9 mouse cellular contexts compared by ENCODE assay signal in the genomic region with DNA sequence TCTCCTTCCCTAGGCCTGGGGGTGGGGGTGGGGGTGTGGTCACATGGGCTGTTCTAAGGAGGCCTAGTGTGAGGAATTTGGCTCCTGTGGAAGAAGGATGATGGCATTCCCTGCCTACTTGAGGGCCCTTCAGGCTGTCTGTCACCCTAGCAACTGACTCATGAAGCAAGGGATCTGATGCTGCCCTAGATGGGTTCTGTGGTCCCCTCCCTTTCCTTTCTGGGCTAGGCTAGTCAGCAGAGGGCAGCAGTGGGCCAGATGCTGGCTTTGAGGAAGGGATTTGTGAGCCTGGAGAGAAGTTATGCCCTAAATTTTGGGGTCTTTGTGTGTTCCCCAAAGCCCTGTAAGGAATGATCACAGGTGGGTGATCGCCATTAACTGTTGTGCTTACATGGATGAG. TPM values are rescaled to one million over a fixed set of nuclear protein-coding genes. Genes with fewer than 3 reads are reported as not detected.
DNase-seq lines count a peak whose midpoint lies in the region; ATAC-seq and TF ChIP-seq lines count a peak whose summit lies in the region.
"Had no signal": no experiment of that assay in that cellular context is flagged by ENCODE, and none has a peak within 500 bp of the region (broad histone marks: within the 10 kb centered on the region; RNA-seq: fewer than 3 reads in every experiment).

No protein-coding gene starts in this region.

- no peak overlapping the region for H3K4me2 ChIP-seq in forebrain, embryonic 15.5 days (replicated peaks)
- H3K4me2 ChIP-seq in intestine, embryonic 16.5 days (ENCODE audit: low read depth, low read length) = no peak overlapping the region

- 50% methylated on average over 1 of the region's 1 CpGs for WGBS in forebrain, embryonic 15.5 days
- WGBS in intestine, embryonic 16.5 days = 50% methylated on average over 1 of the region's 1 CpGs

- H3K9me3 ChIP-seq in E14TG2a.4 (ENCODE audit: low read length) = no peaks in the 10 kb centered on the region
- no peaks in the 10 kb centered on the region for H3K9me3 ChIP-seq in forebrain, embryonic 15.5 days
- no peaks in the 10 kb centered on the region for H3K9me3 ChIP-seq in intestine, embryonic 16.5 days (ENCODE audit: control insufficient read depth, low read length)

- no peaks in the 10 kb centered on the region for H3K36me3 ChIP-seq in E14TG2a.4 (ENCODE audit: insufficient read depth, low read length)
- no peaks in the 10 kb centered on the region for H3K36me3 ChIP-seq in forebrain, embryonic 15.5 days
- no peaks in the 10 kb centered on the region for H3K36me3 ChIP-seq in intestine, embryonic 16.5 days (ENCODE audit: control insufficient read depth, insufficient read depth, low read length)

- peaks cover 5% of the 10 kb centered on the region for H3K27me3 ChIP-seq in E14TG2a.4 (ENCODE audit: insufficient read depth, low read length)
- H3K27me3 ChIP-seq in forebrain, embryonic 15.5 days = no peaks in the 10 kb centered on the region
- H3K27me3 ChIP-seq in intestine, embryonic 16.5 days (replicated peaks; ENCODE audit: control insufficient read depth, insufficient read depth, low read length) = peaks cover 2% of the 10 kb centered on the region; the same call in 1 of the 2 replicates

- H3K4me3 ChIP-seq in E14TG2a.4 (replicated peaks; ENCODE audit: low read length) = no peak overlapping the region
- H3K4me3 ChIP-seq in forebrain, embryonic 15.5 days = no peak overlapping the region
- no peak overlapping the region for H3K4me3 ChIP-seq in intestine, embryonic 16.5 days (ENCODE audit: low read length)

- peak; percentile 37 for TF ChIP-seq CTCF in E14TG2a.4 (conservative IDR thresholded peaks at IDR 0.05; ENCODE audit: low read length)

- no peak overlapping the region for H3K27ac ChIP-seq in forebrain, embryonic 15.5 days (replicated peaks)
- H3K27ac ChIP-seq in intestine, embryonic 16.5 days (ENCODE audit: low read length) = no peak overlapping the region

- peaks cover 10% of the 10 kb centered on the region for H3K4me1 ChIP-seq in E14TG2a.4 (replicated peaks; ENCODE audit: low read depth, low read length)
- H3K4me1 ChIP-seq in forebrain, embryonic 15.5 days = no peaks in the 10 kb centered on the region; the same call in 1 of the 2 replicates
- H3K4me1 ChIP-seq in intestine, embryonic 16.5 days (ENCODE audit: control insufficient read depth, insufficient read depth, low read length) = no peaks in the 10 kb centered on the region

- ATAC-seq in forebrain, embryonic 15.5 days (replicated peaks) = peak; percentile 66; the same call in 1 of the 2 replicates
- ATAC-seq in intestine, embryonic 16.5 days = no peak

- DNase-seq in heart, postnatal 14 days = peak; percentile 9 to 36
- DNase-seq in heart, postnatal 25 days (ENCODE audit: low spot score) = no peak
- DNase-seq in cerebellum, adult 11 months = peak; percentile 67
- DNase-seq in left cerebral cortex, adult 8-10 months (ENCODE audit: low spot score in 2 of 2) = peak; percentile 51 to 56
- peak; percentile 78 to 79 for DNase-seq in right cerebral cortex, adult 2 months (ENCODE audit: low spot score in 2 of 2)

- intact Hi-C loops in heart, postnatal 14 days (cut with DNase I) = no loop called here
- intact Hi-C loops in heart, postnatal 25 days (cut with DNase I) = loop anchor here (5.0 kb wide), 1 partner anchor 156 kb away; no protein-coding TSS in a partner anchor

- no peak overlapping the region for H3K9ac ChIP-seq in forebrain, embryonic 15.5 days (replicated peaks)
- H3K9ac ChIP-seq in intestine, embryonic 16.5 days (ENCODE audit: low read depth, low read length) = no peak overlapping the region

RNA-seq across cellular contexts. Expression of a gene that starts 29.3 kb away (rescaled TPM):
- total RNA-seq in heart, postnatal 14 days (2021) = not detected
- not detected for total RNA-seq in heart, postnatal 25 days (2021)
- polyA plus RNA-seq in forebrain, embryonic 15.5 days (2015; fragmentation: Nextera tagmentation; extraction: Ambion mirVana) = 0.51 and 1.1 TPM in 2 replicates
- total RNA-seq in left cerebral cortex, adult 8-10 months (2022) = not detected
- not detected in 2 replicates for polyA plus RNA-seq in intestine, embryonic 16.5 days (2015; fragmentation: Nextera tagmentation; extraction: Ambion mirVana)
- total RNA-seq: heart, postnatal 36 days had no signal
